Mouse (Mus musculus) heart, adult 10 weeks (tissue): ENCODE measurements around the gene Gm12830. TPM values are rescaled to one million over a fixed set of nuclear protein-coding genes. Genes with fewer than 3 reads are reported as not detected.

Experiments used
- polyA plus RNA-seq: library from polyadenylated mRNA; stranded (reverse); fragments of 350-450 nt; fragmentation: Illumina TruSeq; extraction: RNeasy Lipid Tissue Mini Kit (QIAGEN cat#74804); gene quantifications from one replicate; pipeline ENCODE4 v1.2.3, GENCODE M21; 2014; ENCODE audit warnings: low read depth, low replicate concordance

Gene Gm12830
- polyA plus RNA-seq = not detected

GRCm38 (mm10) chr4:114821567-114822192 lies at the start of gene Gm12830:
Gm12830 (plus strand) TSS chr4:114821722.

Other genes starting within 250 kb of the Gm12830 start
- gene Foxd2, start 87.2 kb downstream of the Gm12830 start, polyA plus RNA-seq = 0.21 TPM
- not detected for gene Foxe3, start 104.3 kb downstream of the Gm12830 start, polyA plus RNA-seq
- 37.5 TPM for gene Cmpk1, start 165.5 kb downstream of the Gm12830 start, polyA plus RNA-seq
- gene Stil, start 178.4 kb downstream of the Gm12830 start, polyA plus RNA-seq = 0.08 TPM
- 3.7 TPM for gene Tal1, start 234.7 kb downstream of the Gm12830 start, polyA plus RNA-seq